Mouse (Mus musculus): ENCODE data around the gene Galm. TPM values are rescaled to one million over a fixed set of nuclear protein-coding genes. Genes with fewer than 3 reads are reported as not detected.
A peak's percentile ranks its signal among the peaks of the same experiment; 100 is the strongest.
"Not testable (repeated sequence)": the region's sequence is repeated elsewhere in the genome, so short reads cannot be mapped to it uniquely, and the experiment has no call there.

Galm gene
- polyA plus RNA-seq, 1 experiment from 2014 or later, result 7.1 TPM

DNA sequence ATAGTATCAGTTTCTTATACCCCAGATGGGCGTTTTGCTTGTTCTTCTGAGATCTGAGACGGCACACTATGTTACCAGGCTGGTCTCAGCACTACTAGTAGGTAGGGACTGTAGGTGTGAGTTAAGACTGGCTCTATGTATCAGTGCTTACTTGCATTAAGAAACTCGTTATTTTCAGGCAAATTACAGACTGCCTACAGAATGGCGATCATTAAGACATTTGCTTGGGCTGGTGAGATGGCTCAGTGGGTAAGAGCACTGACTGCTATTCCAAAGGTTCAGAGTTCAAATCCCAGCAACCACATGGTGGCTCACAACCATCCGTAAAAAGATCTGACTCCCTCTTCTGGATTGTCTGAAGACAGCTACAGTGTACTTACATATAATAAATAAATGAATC is 97.9 kb downstream of the Galm start:
- not testable (repeated sequence) for DNase-seq (ENCODE audit: low spot score, missing footprints); H3K9me3 ChIP-seq (ENCODE audit: control insufficient read depth, low read length); H3K27ac ChIP-seq (ENCODE audit: low read depth, low read length); H3K4me1 ChIP-seq (ENCODE audit: control insufficient read depth, insufficient read depth, low read length); H3K27me3 ChIP-seq (ENCODE audit: control insufficient read depth, insufficient read depth, low read length); H3K36me3 ChIP-seq (ENCODE audit: control insufficient read depth, insufficient read depth, low read length)
- Histone ChIP-seq H3K9ac (ENCODE audit: low read length) (peak overlapping the region; percentile 63), H3K4me2 (peak overlapping the region; percentile 70), H3K4me3 (ENCODE audit: low read depth, low read length) (peak overlapping the region; percentile 48)
- 57% methylated on average over 4 of the region's 5 CpGs for whole genome bisulfite sequencing
- peak; percentile 1; the same call in 1 of the 2 replicates for ATAC-seq (ENCODE audit: low FRiP score)

GRCm38 (mm10) chr17:80229396-80229795 is 102.1 kb downstream of the Galm start:
- ATAC-seq (ENCODE audit: low FRiP score) (no peak), DNase-seq (ENCODE audit: low spot score, missing footprints) (no peak)
- Histone ChIP-seq H3K36me3 (ENCODE audit: control insufficient read depth, insufficient read depth, low read length) (no peaks in the 10 kb centered on the region), H3K4me2 (no peak overlapping the region), H3K9me3 (ENCODE audit: control insufficient read depth, low read length) (no peaks in the 10 kb centered on the region), H3K27ac (ENCODE audit: low read depth, low read length) (no peak overlapping the region), H3K9ac (ENCODE audit: low read length) (no peak overlapping the region), H3K27me3 (ENCODE audit: control insufficient read depth, insufficient read depth, low read length) (no peaks in the 10 kb centered on the region), H3K4me3 (ENCODE audit: low read depth, low read length) (no peak overlapping the region), H3K4me1 (ENCODE audit: control insufficient read depth, insufficient read depth, low read length) (peaks cover 4% of the 10 kb centered on the region)
- WGBS, result 96% methylated on average over 2 of the region's 2 CpGs

DNA sequence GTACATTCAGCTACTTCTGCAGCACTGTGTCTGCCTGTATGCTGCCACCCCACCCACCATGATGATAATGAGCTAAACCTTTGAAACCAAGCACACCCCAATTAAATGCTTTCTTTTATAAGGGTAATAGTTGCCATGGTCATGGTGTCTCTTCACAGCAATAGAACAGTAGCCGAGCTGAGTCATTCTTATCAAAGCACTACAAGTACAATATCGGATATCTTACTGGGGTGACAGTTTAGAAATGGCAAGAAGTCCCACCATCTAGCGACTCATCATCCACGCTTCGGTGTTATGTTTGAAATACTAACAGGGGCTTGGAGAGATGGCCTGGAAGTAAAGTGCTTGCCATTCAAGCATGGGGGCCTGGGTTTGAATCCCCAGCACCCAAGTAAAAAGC is 106.6 kb downstream of the Galm start:
- ATAC-seq (ENCODE audit: low FRiP score), result no peak
- Histone ChIP-seq H3K4me1 (ENCODE audit: control insufficient read depth, insufficient read depth, low read length) (no peaks in the 10 kb centered on the region), H3K27me3 (ENCODE audit: control insufficient read depth, insufficient read depth, low read length) (no peaks in the 10 kb centered on the region), H3K4me3 (ENCODE audit: low read depth, low read length) (no peak overlapping the region), H3K4me2 (no peak overlapping the region), H3K27ac (ENCODE audit: low read depth, low read length) (no peak overlapping the region), H3K9ac (ENCODE audit: low read length) (no peak overlapping the region), H3K9me3 (ENCODE audit: control insufficient read depth, low read length) (no peaks in the 10 kb centered on the region), H3K36me3 (ENCODE audit: control insufficient read depth, insufficient read depth, low read length) (0 out of 2 replicates have a peak, but pooled peaks cover 2% of the 10 kb centered on the region)
- no peak for DNase-seq (ENCODE audit: low spot score, missing footprints)
- 96% methylated on average over 5 of the region's 5 CpGs for whole genome bisulfite sequencing

GRCm38 (mm10) chr17:80234376-80234775 is 107.1 kb downstream of the Galm start:
- H3K9me3 ChIP-seq (ENCODE audit: control insufficient read depth, low read length), result no peaks in the 10 kb centered on the region
- H3K4me2 ChIP-seq, result no peak overlapping the region
- no peaks in the 10 kb centered on the region for H3K27me3 ChIP-seq (ENCODE audit: control insufficient read depth, insufficient read depth, low read length)
- H3K9ac ChIP-seq (ENCODE audit: low read length), result no peak overlapping the region
- H3K36me3 ChIP-seq (ENCODE audit: control insufficient read depth, insufficient read depth, low read length), result peaks cover 4% of the 10 kb centered on the region; the same call in 1 of the 2 replicates
- no peak for DNase-seq (ENCODE audit: low spot score, missing footprints)
- H3K27ac ChIP-seq (ENCODE audit: low read depth, low read length), result no peak overlapping the region
- WGBS, result 87% methylated on average over 7 of the region's 7 CpGs
- no peak overlapping the region for H3K4me3 ChIP-seq (ENCODE audit: low read depth, low read length)
- ATAC-seq (ENCODE audit: low FRiP score), result no peak
- no peaks in the 10 kb centered on the region for H3K4me1 ChIP-seq (ENCODE audit: control insufficient read depth, insufficient read depth, low read length)

Other genes with a start within 250 kb of the Galm start
- gene Atl2, start 231.3 kb upstream of the Galm start, polyA plus RNA-seq (2014; fragmentation: Nextera tagmentation; extraction: Ambion mirVana), result 40.9 and 44.3 TPM in 2 replicates
- gene Hnrnpll, start 65.1 kb upstream of the Galm start, polyA plus RNA-seq (2014; fragmentation: Nextera tagmentation; extraction: Ambion mirVana), result 130 and 132 TPM in 2 replicates
- gene Srsf7, start 79.8 kb downstream of the Galm start, polyA plus RNA-seq (2014; fragmentation: Nextera tagmentation; extraction: Ambion mirVana), result 835 and 887 TPM in 2 replicates
- 0.08 TPM in 1 of 2 replicates, not detected in the other for gene Ttc39d, start 80.0 kb downstream of the Galm start, polyA plus RNA-seq (2014; fragmentation: Nextera tagmentation; extraction: Ambion mirVana)
- 42.1 and 42.2 TPM in 2 replicates for gene Gemin6, start 97.0 kb downstream of the Galm start, polyA plus RNA-seq (2014; fragmentation: Nextera tagmentation; extraction: Ambion mirVana)
- gene Morn2, start 162.7 kb downstream of the Galm start, polyA plus RNA-seq (2014; fragmentation: Nextera tagmentation; extraction: Ambion mirVana), result 36.2 and 44.6 TPM in 2 replicates
- gene Dhx57, start 163.0 kb downstream of the Galm start, polyA plus RNA-seq (2014; fragmentation: Nextera tagmentation; extraction: Ambion mirVana), result 21.3 and 24.5 TPM in 2 replicates
- gene Arhgef33, start 179.9 kb downstream of the Galm start, polyA plus RNA-seq (2014; fragmentation: Nextera tagmentation; extraction: Ambion mirVana), result 0.57 and 0.98 TPM in 2 replicates
- gene Gm10190, start 246.1 kb downstream of the Galm start, polyA plus RNA-seq (2014; fragmentation: Nextera tagmentation; extraction: Ambion mirVana), result 0.72 and 1.1 TPM in 2 replicates